Mouse (Mus musculus) left cerebral cortex, adult 2 months (tissue): ENCODE results near the gene Slc27a1. TPM values are rescaled to one million over a fixed set of nuclear protein-coding genes. Genes with fewer than 3 reads are reported as not detected.

Experiments
- DNase-seq, 2 experiments: peaks; one replicate each; pipeline ENCODE4 v3.0.0; 2021 to 2022; ENCODE audit warnings: low spot score in 2 of 2, mixed read lengths in 1 of 2; ENCODE audit errors: extremely low spot score in 1 of 2
- H3K27ac ChIP-seq: fragments of 200-600 bp; 2 replicates; pipeline ENCODE4 v1.8.1; 2022
- H3K4me3 ChIP-seq: fragments of 200-600 bp; 2 replicates; pipeline ENCODE4 v1.8.1; 2022
- CTCF ChIP-seq: fragments of 200-600 bp; IDR thresholded peaks from 2 replicates; pipeline ENCODE4 v1.8.1; 2022; ENCODE audit warnings: antibody characterized with exemption, mild to moderate bottlenecking, moderate library complexity
- intact Hi-C: fragments of 180-260 bp; cut with DNase I; formaldehyde crosslinking; loops from one replicate; pipeline ENCODE4 v1.15.1; 2025
- total RNA-seq, 2 experiments: library from RNA; stranded (reverse); gene quantifications; 2 replicates each; pipeline ENCODE4 v1.2.3; 2021

Gene Slc27a1
- total RNA-seq, 2 experiments from 2014 or later = 108 to 109 TPM

GRCm38 (mm10) chr8:71604021-71604420 lies 35.3 kb downstream of the Slc27a1 start:
- no peak overlapping the region for H3K27ac ChIP-seq
- intact Hi-C loops = no loop called here
- no peak overlapping the region for H3K4me3 ChIP-seq
- no peak for DNase-seq
- no peak for TF ChIP-seq CTCF

GRCm38 (mm10) chr8:71610822-71611651 lies 42.4 kb downstream of the Slc27a1 start, which contains the start of gene Colgalt1:
TSS of gene Colgalt1 (plus strand) at chr8:71610998.
- TF ChIP-seq CTCF = peak; percentile 39
- H3K27ac ChIP-seq = peak within 1 kb of the TSS; percentile 86
- peak; percentile 96 for DNase-seq
- peak within 1 kb of the TSS; percentile 66 for H3K4me3 ChIP-seq
- intact Hi-C loops = loop anchor here (1.0 kb wide), 2 partner anchors 18 to 19 kb away; partner anchors contain the start of gene Pgls

- intact Hi-C loops = no loop called here
- no peak for TF ChIP-seq CTCF
Measured at GRCm38 (mm10) chr8:71612141-71612540, 43.5 kb downstream of the Slc27a1 start.

GRCm38 (mm10) chr8:71613418-71613817 lies 44.7 kb downstream of the Slc27a1 start:
- H3K27ac ChIP-seq = no peak overlapping the region
- intact Hi-C loops = no loop called here
- no peak overlapping the region for H3K4me3 ChIP-seq
- TF ChIP-seq CTCF = no peak
- DNase-seq = no peak

More at GRCm38 (mm10) chr8:71612141-71612540, 43.5 kb downstream of the Slc27a1 start:
- DNase-seq = no peak
- Histone ChIP-seq H3K27ac (no peak overlapping the region), H3K4me3 (peak overlapping the region; percentile 66)

- intact Hi-C loops = no loop called here
- no peak overlapping the region for H3K4me3 ChIP-seq
- TF ChIP-seq CTCF = no peak
- H3K27ac ChIP-seq = no peak overlapping the region
- DNase-seq = no peak
Measured at GRCm38 (mm10) chr8:71619786-71620185, 51.1 kb downstream of the Slc27a1 start.

- TF ChIP-seq CTCF = no peak
- no peak for DNase-seq
- Histone ChIP-seq H3K4me3 (no peak overlapping the region), H3K27ac (no peak overlapping the region; the same call in 1 of the 2 replicates)
- intact Hi-C loops = no loop called here
Measured at GRCm38 (mm10) chr8:71625088-71625487, 56.4 kb downstream of the Slc27a1 start.

- TF ChIP-seq CTCF = no peak
- Histone ChIP-seq H3K27ac (no peak overlapping the region; the same call in 1 of the 2 replicates), H3K4me3 (no peak overlapping the region)
- no peak for DNase-seq
- intact Hi-C loops = no loop called here
Measured at GRCm38 (mm10) chr8:71626753-71627152, 58.1 kb downstream of the Slc27a1 start.

GRCm38 (mm10) chr8:71627265-71628099 lies 58.8 kb downstream of the Slc27a1 start:
- TF ChIP-seq CTCF = no peak; the same call in none of the 2 replicates
- H3K4me3 ChIP-seq = no peak overlapping the region
- H3K27ac ChIP-seq = peak overlapping the region; percentile 30; the same call in 1 of the 2 replicates
- intact Hi-C loops = no loop called here
- DNase-seq = no peak

- peak overlapping the region; percentile 79 for H3K27ac ChIP-seq
- intact Hi-C loops = loop anchor here (1.0 kb wide), 1 partner anchor 17 kb away; no protein-coding TSS in a partner anchor
- TF ChIP-seq CTCF = no peak
- no peak for DNase-seq
- H3K4me3 ChIP-seq = peak overlapping the region; percentile 38
Measured at GRCm38 (mm10) chr8:71628396-71629095, 59.9 kb downstream of the Slc27a1 start.

GRCm38 (mm10) chr8:71629096-71629697 lies 60.5 kb downstream of the Slc27a1 start:
- peak; percentile 89 to 90 for DNase-seq
- intact Hi-C loops = loop anchor here (1.0 kb wide), 1 partner anchor 18 kb away; no protein-coding TSS in a partner anchor
- peak; percentile 45 for TF ChIP-seq CTCF
- Histone ChIP-seq H3K4me3 (peak overlapping the region; percentile 38), H3K27ac (peak overlapping the region; percentile 79)

- no peak for DNase-seq
- TF ChIP-seq CTCF = no peak
- Histone ChIP-seq H3K27ac (no peak overlapping the region), H3K4me3 (peak overlapping the region; percentile 38)
- intact Hi-C loops = loop anchor here (1.0 kb wide), 1 partner anchor 18 kb away; no protein-coding TSS in a partner anchor
Measured at GRCm38 (mm10) chr8:71629781-71630212, 61.1 kb downstream of the Slc27a1 start.
